Mouse (Mus musculus) embryonic fibroblast, embryonic 13.5 days (primary cell): ENCODE data around the gene Ncbp2.

ENCODE experiments used
- CTCF ChIP-seq: IDR thresholded peaks from 2 replicates; pipeline ENCODE4 v1.5.1; 2011; ENCODE audit warnings: mild to moderate bottlenecking, control low read depth, low read length, moderate library complexity, borderline replicate concordance; ENCODE audit not compliant: insufficient read depth
- POLR2A ChIP-seq: IDR thresholded peaks from 2 replicates; pipeline ENCODE4 v1.6.1; 2011; ENCODE audit warnings: low read depth, mild to moderate bottlenecking, control low read depth, low read length, moderate library complexity

- TF ChIP-seq CTCF = no peak
- TF ChIP-seq POLR2A = no peak
Measured at GRCm38 (mm10) chr16:31898546-31899326, 49.6 kb upstream of the Ncbp2 start.
